ENCODE assay signal across 21 mouse cellular contexts in genomic region chr4:154512518-154513090, GRCm38 (mm10).
A peak's percentile ranks its signal among the peaks of the same experiment; 100 is the strongest.
DNase-seq lines count a peak whose midpoint lies in the region; ATAC-seq and TF ChIP-seq lines count a peak whose summit lies in the region.
"Had no signal": no experiment of that assay in that cellular context is flagged by ENCODE, and none has a peak within 500 bp of the region (broad histone marks: within the 10 kb centered on the region; RNA-seq: fewer than 3 reads in every experiment).

No protein-coding gene starts in this region.

- H3K27ac ChIP-seq in heart, embryonic 13.5 days (replicated peaks) = no peak overlapping the region
- no peak overlapping the region for H3K27ac ChIP-seq in midbrain, embryonic 13.5 days
- H3K27ac ChIP-seq in midbrain, embryonic 15.5 days = no peak overlapping the region
- peak overlapping the region; percentile 52; the same call in 1 of the 2 replicates for H3K27ac ChIP-seq in forebrain, embryonic 16.5 days (ENCODE audit: low read length)
- H3K27ac ChIP-seq in stomach, postnatal 0 days (replicated peaks) = peak overlapping the region; percentile 85

- peak overlapping the region; percentile 33; the same call in 1 of the 2 replicates for H3K9ac ChIP-seq in heart, embryonic 13.5 days
- no peak overlapping the region for H3K9ac ChIP-seq in midbrain, embryonic 13.5 days (replicated peaks)
- no peak overlapping the region for H3K9ac ChIP-seq in midbrain, embryonic 15.5 days
- no peak overlapping the region for H3K9ac ChIP-seq in forebrain, embryonic 16.5 days (replicated peaks; ENCODE audit: low read depth, low read length)
- H3K9ac ChIP-seq in stomach, postnatal 0 days (ENCODE audit: low read length) = no peak overlapping the region

- H3K9me3 ChIP-seq in heart, embryonic 13.5 days = no peaks in the 10 kb centered on the region
- H3K9me3 ChIP-seq in midbrain, embryonic 13.5 days = no peaks in the 10 kb centered on the region
- no peaks in the 10 kb centered on the region for H3K9me3 ChIP-seq in midbrain, embryonic 15.5 days
- H3K9me3 ChIP-seq in forebrain, embryonic 16.5 days (ENCODE audit: control insufficient read depth, low read length) = no peaks in the 10 kb centered on the region
- no peaks in the 10 kb centered on the region for H3K9me3 ChIP-seq in stomach, postnatal 0 days (ENCODE audit: control insufficient read depth, low read length)

- TF ChIP-seq CTCF in stomach, postnatal 0 days (IDR thresholded peaks at IDR 0.05; ENCODE audit: low read depth) = no peak

- no peak overlapping the region for H3K4me2 ChIP-seq in heart, embryonic 13.5 days
- H3K4me2 ChIP-seq in midbrain, embryonic 13.5 days (replicated peaks) = 0 out of 2 replicates have a peak overlapping the region, but pooled peaks have one; percentile 1
- no peak overlapping the region for H3K4me2 ChIP-seq in midbrain, embryonic 15.5 days
- H3K4me2 ChIP-seq in forebrain, embryonic 16.5 days (ENCODE audit: low read length) = no peak overlapping the region
- no peak overlapping the region for H3K4me2 ChIP-seq in stomach, postnatal 0 days (replicated peaks; ENCODE audit: low read depth)
- H3K4me2 ChIP-seq: liver, embryonic 11.5 days had no signal

- H3K4me3 ChIP-seq in heart, embryonic 13.5 days = no peak overlapping the region
- H3K4me3 ChIP-seq in midbrain, embryonic 13.5 days (replicated peaks) = no peak overlapping the region
- no peak overlapping the region for H3K4me3 ChIP-seq in midbrain, embryonic 15.5 days
- no peak overlapping the region for H3K4me3 ChIP-seq in forebrain, embryonic 16.5 days (replicated peaks; ENCODE audit: low read length)
- H3K4me3 ChIP-seq in stomach, postnatal 0 days (ENCODE audit: low read depth, low read length) = no peak overlapping the region
- H3K4me3 ChIP-seq: myocyte had no signal

- no peaks in the 10 kb centered on the region for H3K36me3 ChIP-seq in heart, embryonic 13.5 days
- no peaks in the 10 kb centered on the region for H3K36me3 ChIP-seq in midbrain, embryonic 13.5 days
- H3K36me3 ChIP-seq in midbrain, embryonic 15.5 days (replicated peaks) = no peaks in the 10 kb centered on the region
- no peaks in the 10 kb centered on the region for H3K36me3 ChIP-seq in forebrain, embryonic 16.5 days (ENCODE audit: control insufficient read depth, insufficient read depth)
- H3K36me3 ChIP-seq in stomach, postnatal 0 days (ENCODE audit: control insufficient read depth, insufficient read depth, low read length) = no peaks in the 10 kb centered on the region
- H3K36me3 ChIP-seq: G1E had no signal

- TF ChIP-seq EP300 in stomach, postnatal 0 days (optimal IDR thresholded peaks at IDR 0.05) = no peak

- no peak for DNase-seq in heart, adult 18-20 months
- no peak for DNase-seq in stomach, postnatal 0 days (ENCODE audit: low spot score)
- DNase-seq in spleen, postnatal 10 days (ENCODE audit: low spot score in 2 of 2) = no peak
- no peak for DNase-seq in ovary, postnatal 14 days (ENCODE audit: low spot score)
- DNase-seq: cerebellum, adult 11-12 months; cerebellum, postnatal 14 days; embryo, embryonic 11 days; heart, postnatal 36 days; kidney, postnatal 36 days; lung, postnatal 14 days; retina, postnatal 1 day; thymus, adult 2 months had no signal

- peaks cover 77% of the 10 kb centered on the region for H3K4me1 ChIP-seq in heart, embryonic 13.5 days
- peaks cover 45% of the 10 kb centered on the region for H3K4me1 ChIP-seq in midbrain, embryonic 13.5 days (replicated peaks)
- H3K4me1 ChIP-seq in midbrain, embryonic 15.5 days = peaks cover 27% of the 10 kb centered on the region
- H3K4me1 ChIP-seq in forebrain, embryonic 16.5 days (replicated peaks; ENCODE audit: control insufficient read depth, insufficient read depth, low read length) = peaks cover 26% of the 10 kb centered on the region
- no peaks in the 10 kb centered on the region; the same call in none of the 2 replicates for H3K4me1 ChIP-seq in stomach, postnatal 0 days (replicated peaks; ENCODE audit: control insufficient read depth, insufficient read depth)

- no peak for ATAC-seq in heart, embryonic 13.5 days (ENCODE audit: extremely low read depth, insufficient number of reproducible peaks, low FRiP score, low TSS enrichment)
- no peak for ATAC-seq in midbrain, embryonic 13.5 days
- no peak for ATAC-seq in midbrain, embryonic 15.5 days (replicated peaks)
- ATAC-seq in forebrain, embryonic 16.5 days = peak; percentile 64; the same call in 1 of the 2 replicates
- ATAC-seq in stomach, postnatal 0 days (ENCODE audit: low FRiP score, low TSS enrichment) = no peak
- ATAC-seq: activated CD4-positive, CD25-positive, alpha-beta regulatory T cell, adult 4 months; inflammation-experienced regulatory T-cells, adult 6 months had no signal

- WGBS in heart, embryonic 13.5 days = 71% methylated on average over 15 of the region's 15 CpGs
- WGBS in midbrain, embryonic 13.5 days = 12% methylated on average over 15 of the region's 15 CpGs
- 11% methylated on average over 15 of the region's 15 CpGs for WGBS in midbrain, embryonic 15.5 days
- WGBS in forebrain, embryonic 16.5 days = 3% methylated on average over 15 of the region's 15 CpGs
- 48% methylated on average over 15 of the region's 15 CpGs for WGBS in stomach, postnatal 0 days

- H3K27me3 ChIP-seq in heart, embryonic 13.5 days (replicated peaks) = peaks cover 36% of the 10 kb centered on the region
- peaks cover 62% of the 10 kb centered on the region for H3K27me3 ChIP-seq in midbrain, embryonic 13.5 days
- H3K27me3 ChIP-seq in midbrain, embryonic 15.5 days (replicated peaks) = peaks cover 33% of the 10 kb centered on the region
- H3K27me3 ChIP-seq in forebrain, embryonic 16.5 days (replicated peaks; ENCODE audit: control insufficient read depth, insufficient read depth, low read length) = no peaks in the 10 kb centered on the region
- H3K27me3 ChIP-seq in stomach, postnatal 0 days (ENCODE audit: control insufficient read depth, insufficient read depth, low read length) = no peaks in the 10 kb centered on the region

Comparison
In these comparisons a context has a peak if more than half of its experiments do, and no peak if none do; other contexts are left out.
1. H3K27ac ChIP-seq: peak in forebrain, embryonic 16.5 days (single experiment) and stomach, postnatal 0 days (single experiment); none in heart, embryonic 13.5 days (single experiment), midbrain, embryonic 13.5 days (single experiment) and midbrain, embryonic 15.5 days (single experiment).